Mouse (Mus musculus): ENCODE results near the gene Llgl2. TPM values are rescaled to one million over a fixed set of nuclear protein-coding genes. Genes with fewer than 3 reads are reported as not detected.

Gene Llgl2
- total RNA-seq, 2 experiments from 2014 or later = 20.0 to 21.2 TPM

GRCm38 (mm10) chr11:115881002-115881401 is 57.2 kb downstream of the Llgl2 start:
- no peak for DNase-seq

- DNase-seq = no peak
These were observed 59.4 kb downstream of the Llgl2 start for GRCm38 (mm10) chr11:115883251-115883650.

GRCm38 (mm10) chr11:115884361-115884760 is 60.5 kb downstream of the Llgl2 start:
- DNase-seq = no peak

- no peak for DNase-seq
These were observed 61.4 kb downstream of the Llgl2 start for GRCm38 (mm10) chr11:115885281-115885680.

- DNase-seq = no peak
These were observed 62.6 kb downstream of the Llgl2 start for GRCm38 (mm10) chr11:115886446-115886845.

GRCm38 (mm10) chr11:115888020-115888419 is 64.2 kb downstream of the Llgl2 start:
- DNase-seq = no peak

- DNase-seq = no peak
These were observed 65.3 kb downstream of the Llgl2 start for GRCm38 (mm10) chr11:115889159-115889558.

- no peak for DNase-seq
These were observed 68.4 kb downstream of the Llgl2 start for GRCm38 (mm10) chr11:115892213-115892612.

- DNase-seq = no peak
These were observed 69.2 kb downstream of the Llgl2 start for GRCm38 (mm10) chr11:115893071-115893470.

GRCm38 (mm10) chr11:115894755-115895520 is 71.1 kb downstream of the Llgl2 start:
- peak; percentile 69 for DNase-seq

GRCm38 (mm10) chr11:115898446-115898845 is 74.6 kb downstream of the Llgl2 start:
- DNase-seq = no peak

- DNase-seq = peak; percentile 71
These were observed 75.0 kb downstream of the Llgl2 start for GRCm38 (mm10) chr11:115898886-115899285.

- peak; percentile 78 for DNase-seq
These were observed 75.8 kb downstream of the Llgl2 start, which contains the start of gene Smim5 for GRCm38 (mm10) chr11:115899486-115900266. Gene Smim5 (plus strand): TSS chr11:115899966.

GRCm38 (mm10) chr11:115900561-115901337 is 76.9 kb downstream of the Llgl2 start:
- DNase-seq = no peak

GRCm38 (mm10) chr11:115901338-115902161 is 77.7 kb downstream of the Llgl2 start:
- DNase-seq = no peak

- peak; percentile 47 for DNase-seq
These were observed 78.3 kb downstream of the Llgl2 start for GRCm38 (mm10) chr11:115902177-115902576.

GRCm38 (mm10) chr11:115902831-115903230 is 79.0 kb downstream of the Llgl2 start:
- DNase-seq = peak; percentile 76

- DNase-seq = peak; percentile 74
These were observed 79.8 kb downstream of the Llgl2 start for GRCm38 (mm10) chr11:115903384-115904230.

GRCm38 (mm10) chr11:115904231-115904955 is 80.5 kb downstream of the Llgl2 start:
- DNase-seq = no peak
